Mouse (Mus musculus): ENCODE measurements around the gene Ripk3. TPM values are rescaled to one million over a fixed set of nuclear protein-coding genes. Genes with fewer than 3 reads are reported as not detected.

Gene Ripk3
- total and polyA plus RNA-seq, 3 experiments: 0.15 to 2.0 TPM; not detected in 1

- DNase-seq (ENCODE audit: extremely low read depth): peak; percentile 88
- TF ChIP-seq MYC (IDR thresholded peaks at IDR 0.05; ENCODE audit: low read depth, low read length) (no peak), KAT2A (IDR thresholded peaks at IDR 0.05; ENCODE audit: insufficient replicate concordance, low read length) (0 out of 2 replicates have a peak, but pooled peaks have one; percentile 54), POLR2A (IDR thresholded peaks at IDR 0.05; ENCODE audit: low read depth, low read length) (peak; percentile 76), TCF12 (IDR thresholded peaks at IDR 0.05; ENCODE audit: low read depth, low read length) (peak; percentile 56; the same call in 1 of the 2 replicates), ZKSCAN1 (IDR thresholded peaks at IDR 0.05; ENCODE audit: borderline replicate concordance, low read depth, low read length) (no peak), HCFC1 (IDR thresholded peaks at IDR 0.05; ENCODE audit: low read depth, low read length) (peak; percentile 78), ZMIZ1 (IDR thresholded peaks at IDR 0.05; ENCODE audit: low read depth, low read length) (no peak), POLR2AphosphoS2 (IDR thresholded peaks at IDR 0.05; ENCODE audit: low read depth, low read length) (0 out of 2 replicates have a peak, but pooled peaks have one; percentile 35), NELFE (IDR thresholded peaks at IDR 0.05; ENCODE audit: low read depth, low read length) (peak; percentile 62; the same call in 1 of the 2 replicates), MXI1 (IDR thresholded peaks at IDR 0.05; ENCODE audit: low read depth, low read length) (peak; percentile 91), CHD2 (IDR thresholded peaks at IDR 0.05; ENCODE audit: low read length) (no peak), MAZ (IDR thresholded peaks at IDR 0.05; ENCODE audit: low read depth, low read length) (peak; percentile 41; the same call in 1 of the 2 replicates), USF2 (conservative IDR thresholded peaks at IDR 0.05; ENCODE audit: low read depth, low read length) (no peak), ELF1 (IDR thresholded peaks at IDR 0.05; ENCODE audit: low read depth, low read length) (peak; percentile 82), UBTF (IDR thresholded peaks at IDR 0.05; ENCODE audit: low read depth, low read length) (no peak), SIN3A (IDR thresholded peaks at IDR 0.05; ENCODE audit: low read length) (peak; percentile 83), MAX (IDR thresholded peaks at IDR 0.05; ENCODE audit: low read length) (peak; percentile 68), BHLHE40 (IDR thresholded peaks at IDR 0.05; ENCODE audit: low read depth, low read length) (peak; percentile 41; the same call in 1 of the 2 replicates), IRF4 (IDR thresholded peaks at IDR 0.05; ENCODE audit: low read depth, low read length) (peak; percentile 68; the same call in 1 of the 2 replicates), NRF1 (IDR thresholded peaks at IDR 0.05; ENCODE audit: low read depth, low read length) (peak; percentile 25; the same call in 1 of the 2 replicates)
- peaks cover 13% of the 10 kb centered on the region for H3K9me3 ChIP-seq (replicated peaks; ENCODE audit: low read length)
- in situ Hi-C loops (cut with MboI; ENCODE audit: low pct_ligation_motif_present, low pct_unique_long_range_greater_than_20kb, low sequenced_read_pairs): no loop called here
- peaks cover 32 to 62% of the 10 kb centered on the region in 2 experiments for H3K36me3 ChIP-seq (replicated peaks in 1 of 2; ENCODE audit: control insufficient read depth in 1 of 2, insufficient read depth in 1 of 2, low read length in 1 of 2)
- peaks cover 4 to 29% of the 10 kb centered on the region in 2 experiments for H3K4me1 ChIP-seq (ENCODE audit: control insufficient read depth in 1 of 2, insufficient read depth in 2 of 2)
- H3K27ac ChIP-seq (ENCODE audit: insufficient read depth, low read depth): no peak within 1 kb of the TSS; the same call in 1 of the 2 replicates
- dilution Hi-C loops (cut with MboI; ENCODE audit: extremely low pct_ligation_motif_present, extremely low pct_unique_long_range_greater_than_20kb, low sequenced_read_pairs): no loop called here
- peaks cover 24% of the 10 kb centered on the region for H3K79me2 ChIP-seq (replicated peaks; ENCODE audit: control insufficient read depth, extremely low read depth, insufficient read depth, poor library complexity, severe bottlenecking)
- peak within 1 kb of the TSS; percentile 78 for H3K4me2 ChIP-seq (ENCODE audit: insufficient read depth, low read depth, poor library complexity, severe bottlenecking)
- H3K27me3 ChIP-seq (replicated peaks): no peaks in the 10 kb centered on the region
- H3K9ac ChIP-seq (ENCODE audit: insufficient read depth, low read depth): peak within 1 kb of the TSS; percentile 83
- H3K4me3 ChIP-seq (replicated peaks in 1 of 3; ENCODE audit: low read depth in 2 of 3, low read length in 2 of 3, poor library complexity in 1 of 3): peak within 1 kb of the TSS; percentile 84 to 95 (median 91)
Observed at GRCm38 (mm10) chr14:55745180-55745860, 43.3 kb downstream of the Ripk3 start, which contains the start of the genes Dhrs1 and Nop9. TSS of gene Dhrs1 (minus strand) at chr14:55745690. TSS of gene Nop9 (plus strand) at chr14:55745693.
